Mouse (Mus musculus) intestine, embryonic 15.5 days (tissue): ENCODE measurements around the gene Pim2. TPM values are rescaled to one million over a fixed set of nuclear protein-coding genes. Genes with fewer than 3 reads are reported as not detected.

Experiments used
- ATAC-seq: fragments of 200-750 bp; cut with Nextera tagmentation; 2 replicates; pipeline ENCODE4 v1.8.0; 2017; ENCODE audit warnings: moderate TSS enrichment, moderate library complexity
- H3K27ac ChIP-seq: fragments of 300-500 bp; sonication (generic); 2 replicates; pipeline ENCODE4 v1.5.1; 2015; ENCODE audit warnings: mild to moderate bottlenecking, inconsistent platforms
- H3K27me3 ChIP-seq: fragments of 300-500 bp; sonication (generic); replicated peaks from 2 replicates; pipeline ENCODE4 v1.6.1; 2015; ENCODE audit warnings: inconsistent platforms
- H3K36me3 ChIP-seq: fragments of 300-500 bp; sonication (generic); 2 replicates; pipeline ENCODE4 v1.6.1; 2015; ENCODE audit warnings: inconsistent platforms
- H3K4me1 ChIP-seq: fragments of 300-500 bp; sonication (generic); replicated peaks from 2 replicates; pipeline ENCODE4 v1.6.1; 2015; ENCODE audit warnings: inconsistent platforms
- H3K4me2 ChIP-seq: fragments of 300-500 bp; sonication (generic); replicated peaks from 2 replicates; pipeline ENCODE4 v1.6.1; 2015; ENCODE audit warnings: mild to moderate bottlenecking, inconsistent platforms
- H3K4me3 ChIP-seq: fragments of 300-500 bp; sonication (generic); replicated peaks from 2 replicates; pipeline ENCODE4 v1.5.1; 2015; ENCODE audit warnings: inconsistent platforms
- H3K9ac ChIP-seq: fragments of 300-500 bp; sonication (generic); 2 replicates; pipeline ENCODE4 v1.6.1; 2015; ENCODE audit warnings: inconsistent platforms
- H3K9me3 ChIP-seq: fragments of 300-500 bp; sonication (generic); 2 replicates; pipeline ENCODE4 v1.6.1; 2016; ENCODE audit warnings: inconsistent platforms
- WGBS: fragments of 180-500 bp; shearing (Covaris S2); methylation state at CpG from one replicate; pipeline ENCODE4 v1.1.7; 2015; 5-methylcytosine and 5-hydroxymethylcytosine counted together
- polyA plus RNA-seq: library from polyadenylated mRNA; unstranded; fragments of >200 nt; fragmentation: Nextera tagmentation; extraction: Ambion mirVana; gene quantifications from 2 replicates; pipeline ENCODE4 v1.2.1, GENCODE M21; 2015

Pim2 gene
- polyA plus RNA-seq: 11.3 and 12.6 TPM in 2 replicates

DNA sequence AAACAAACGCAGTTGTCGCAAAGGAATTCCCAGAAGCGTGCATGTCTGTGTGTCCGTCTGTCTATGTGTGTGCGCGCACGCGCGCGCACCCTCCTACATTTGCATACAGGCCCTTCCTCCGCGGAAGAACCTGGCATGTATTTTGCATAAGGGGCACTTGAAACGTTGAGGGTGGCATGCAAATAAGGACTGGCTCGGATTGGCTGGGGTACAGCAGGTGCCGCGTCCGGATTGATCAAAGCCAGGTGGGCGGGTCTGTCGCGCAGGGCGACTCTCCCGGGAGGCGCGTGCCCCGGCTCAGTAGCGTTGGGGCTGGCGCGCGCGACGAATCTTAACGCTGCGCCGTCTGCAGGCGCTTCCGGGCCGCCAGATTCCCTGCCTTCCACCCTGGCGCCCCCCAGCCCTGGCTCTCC, at the start of gene Pim2:
TSS of gene Pim2 (plus strand) at position 256 of the 413 bp plus-strand sequence.
- Histone ChIP-seq H3K27me3 (no peaks in the 10 kb centered on the region), H3K9ac (peak within 1 kb of the TSS; percentile 54), H3K4me2 (peak within 1 kb of the TSS; percentile 85), H3K4me1 (no peaks in the 10 kb centered on the region), H3K4me3 (peak within 1 kb of the TSS; percentile 45), H3K9me3 (no peaks in the 10 kb centered on the region), H3K36me3 (no peaks in the 10 kb centered on the region), H3K27ac (no peak within 1 kb of the TSS)
- ATAC-seq: peak; percentile 95
- WGBS: 8% methylated on average over 36 of the region's 38 CpGs

DNA sequence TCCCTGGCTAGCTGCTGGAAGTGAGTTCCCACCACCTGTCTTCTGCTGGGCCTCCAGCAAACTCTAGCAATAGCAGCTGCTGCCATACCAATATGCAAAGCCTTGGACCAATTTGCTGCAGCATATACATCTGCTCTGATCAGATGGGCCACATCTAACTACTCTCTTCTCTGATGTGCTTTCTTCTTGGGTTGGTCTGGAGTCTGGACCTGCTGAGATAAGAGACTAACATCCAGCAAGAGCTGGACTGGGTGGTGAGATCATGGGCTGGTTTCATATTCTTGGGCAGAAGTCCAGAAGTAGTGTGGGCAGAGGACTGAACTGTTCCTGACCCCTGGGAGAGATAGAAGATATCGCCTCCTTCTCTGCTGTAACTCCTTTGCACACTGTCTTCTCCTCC, 40.9 kb upstream of the Pim2 start:
- H3K4me3 ChIP-seq: no peak overlapping the region
- 95% methylated on average over 1 of the region's 1 CpGs for WGBS
- no peak for ATAC-seq
- no peak overlapping the region for H3K27ac ChIP-seq
- no peaks in the 10 kb centered on the region for H3K4me1 ChIP-seq
- no peaks in the 10 kb centered on the region for H3K27me3 ChIP-seq
- no peaks in the 10 kb centered on the region for H3K9me3 ChIP-seq
- no peaks in the 10 kb centered on the region for H3K36me3 ChIP-seq
- H3K4me2 ChIP-seq: no peak overlapping the region
- no peak overlapping the region for H3K9ac ChIP-seq

DNA sequence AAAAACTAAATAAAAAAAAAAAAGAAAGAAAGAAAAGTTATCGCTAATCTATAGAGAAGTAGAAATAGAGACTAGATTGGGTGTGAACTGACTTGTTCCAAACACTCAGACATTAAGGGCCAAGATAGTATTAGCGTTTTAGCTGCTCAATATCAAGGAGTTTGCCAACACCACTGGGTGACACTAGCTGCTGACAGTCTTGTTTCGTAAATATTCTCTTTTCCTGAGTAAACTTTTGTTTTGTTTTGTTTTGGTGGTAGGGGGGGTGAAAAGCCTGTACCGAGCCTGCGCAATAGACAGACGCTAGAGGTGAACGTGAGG, 37.3 kb upstream of the Pim2 start:
- peak overlapping the region; percentile 47 for H3K4me2 ChIP-seq
- no peaks in the 10 kb centered on the region for H3K27me3 ChIP-seq
- no peaks in the 10 kb centered on the region for H3K4me1 ChIP-seq
- H3K4me3 ChIP-seq: peak overlapping the region; percentile 67
- 21% methylated on average over 7 of the region's 7 CpGs for WGBS
- ATAC-seq: no peak
- no peaks in the 10 kb centered on the region for H3K9me3 ChIP-seq
- H3K9ac ChIP-seq: no peak overlapping the region
- peak overlapping the region; percentile 54; the same call in 1 of the 2 replicates for H3K27ac ChIP-seq
- no peaks in the 10 kb centered on the region for H3K36me3 ChIP-seq

DNA sequence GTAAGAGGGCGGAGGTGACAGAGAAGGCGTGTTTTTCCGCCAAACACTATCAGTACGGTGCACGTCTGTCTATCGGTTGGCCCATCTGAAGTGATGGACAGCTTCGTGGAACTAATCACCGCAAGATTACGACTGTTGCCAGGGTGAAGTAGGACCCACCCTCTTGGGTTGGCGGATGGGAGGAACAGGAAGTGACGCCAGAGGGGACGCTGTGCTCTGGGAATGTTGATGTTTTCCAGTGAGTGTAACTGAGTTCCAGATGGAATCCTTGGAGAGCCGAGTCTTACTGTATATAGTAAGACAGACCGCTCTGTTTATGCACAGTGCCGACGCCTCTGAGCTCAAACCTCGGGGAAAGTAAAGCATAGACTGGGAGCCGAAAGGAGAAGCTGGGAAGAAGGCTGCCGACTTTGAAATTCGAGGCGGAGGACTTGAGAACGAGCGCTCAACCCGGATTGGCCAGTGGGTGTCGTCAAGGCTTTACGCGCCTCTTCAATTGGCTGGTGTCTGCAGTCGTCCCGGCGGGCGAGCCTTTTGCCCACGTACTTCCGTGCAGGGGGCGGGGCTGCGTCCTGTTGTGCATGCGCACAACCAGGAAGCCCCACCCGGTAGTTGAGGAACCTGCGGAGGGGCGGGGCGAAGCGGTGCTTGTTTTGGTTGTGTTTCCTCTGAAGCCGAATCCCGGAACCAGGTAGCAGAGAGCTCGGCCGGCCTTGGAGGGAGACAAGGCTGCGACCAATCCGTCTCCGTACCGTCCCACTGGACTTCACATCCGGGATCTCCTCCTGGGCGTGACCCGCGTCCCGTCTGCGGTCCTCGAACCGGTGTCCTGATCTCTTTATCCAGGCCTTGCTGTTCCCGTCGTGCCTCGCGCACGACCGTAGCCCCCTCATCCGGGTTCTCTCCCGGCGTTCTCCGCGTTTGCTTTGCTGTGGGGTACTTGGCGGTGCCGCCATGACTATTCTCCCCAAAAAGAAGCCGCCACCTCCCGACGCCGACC, 36.6 kb upstream of the Pim2 start, which contains the start of gene Otud5:
TSS of gene Otud5 (plus strand) at position 202 of the 1,000 bp plus-strand sequence.
- Histone ChIP-seq H3K9ac (peak within 1 kb of the TSS; percentile 71), H3K36me3 (no peaks in the 10 kb centered on the region), H3K9me3 (no peaks in the 10 kb centered on the region), H3K27me3 (no peaks in the 10 kb centered on the region), H3K27ac (peak within 1 kb of the TSS; percentile 90), H3K4me3 (peak within 1 kb of the TSS; percentile 67), H3K4me1 (no peaks in the 10 kb centered on the region), H3K4me2 (peak within 1 kb of the TSS; percentile 62)
- ATAC-seq: peak; percentile 98
- 17% methylated on average over 74 of the region's 74 CpGs for WGBS

DNA sequence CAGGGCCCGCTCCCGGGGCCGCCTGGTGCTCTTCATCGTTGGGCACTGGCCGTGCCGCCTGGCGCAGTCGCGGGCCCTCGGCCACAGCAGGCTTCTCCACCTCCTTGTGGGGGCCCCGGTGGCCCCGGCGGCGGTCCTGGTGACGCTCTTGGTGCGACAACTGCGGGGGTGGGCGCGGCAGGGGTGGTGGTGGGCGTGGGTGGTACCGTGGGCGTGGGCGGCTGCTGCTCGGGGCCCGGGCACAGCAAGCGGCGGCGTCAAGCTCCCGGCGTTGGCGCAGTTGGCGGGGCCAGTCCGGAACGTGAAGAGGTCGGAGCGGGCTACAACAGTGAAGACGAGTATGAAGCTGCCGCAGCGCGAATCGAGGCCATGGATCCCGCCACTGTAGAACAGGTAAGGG, 35.7 kb upstream of the Pim2 start:
- peak overlapping the region; percentile 71 for H3K9ac ChIP-seq
- no peaks in the 10 kb centered on the region for H3K4me1 ChIP-seq
- H3K4me2 ChIP-seq: peak overlapping the region; percentile 62
- no peaks in the 10 kb centered on the region for H3K9me3 ChIP-seq
- H3K4me3 ChIP-seq: peak overlapping the region; percentile 67
- no peak for ATAC-seq
- 16% methylated on average over 41 of the region's 42 CpGs for WGBS
- no peaks in the 10 kb centered on the region for H3K36me3 ChIP-seq
- peak overlapping the region; percentile 88 for H3K27ac ChIP-seq
- H3K27me3 ChIP-seq: no peaks in the 10 kb centered on the region

DNA sequence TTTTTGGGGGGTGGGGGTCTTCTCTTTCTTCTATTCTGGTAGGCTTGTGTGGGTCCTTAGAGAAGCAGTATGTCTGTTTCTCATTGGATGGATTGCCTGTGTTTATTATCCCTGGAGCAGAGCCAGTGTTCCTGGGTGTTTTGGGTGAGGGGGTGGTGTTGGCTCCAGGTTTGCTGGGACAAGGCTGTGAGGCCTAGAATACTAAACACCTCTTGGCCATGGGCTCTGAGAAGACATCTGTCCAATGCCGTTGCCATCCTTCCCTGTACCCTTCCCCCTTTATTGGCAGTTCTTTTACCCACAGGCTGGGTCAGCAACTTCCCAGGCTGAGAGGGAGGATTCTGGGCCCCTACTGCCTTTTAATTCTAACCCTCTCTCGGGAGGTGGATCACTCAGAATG, 30.2 kb upstream of the Pim2 start:
- H3K36me3 ChIP-seq: no peaks in the 10 kb centered on the region
- 78% methylated on average over 2 of the region's 2 CpGs for WGBS
- H3K4me3 ChIP-seq: no peak overlapping the region
- no peak for ATAC-seq
- H3K9ac ChIP-seq: no peak overlapping the region
- no peaks in the 10 kb centered on the region for H3K27me3 ChIP-seq
- no peak overlapping the region for H3K27ac ChIP-seq
- H3K4me1 ChIP-seq: no peaks in the 10 kb centered on the region
- H3K4me2 ChIP-seq: no peak overlapping the region
- H3K9me3 ChIP-seq: no peaks in the 10 kb centered on the region

DNA sequence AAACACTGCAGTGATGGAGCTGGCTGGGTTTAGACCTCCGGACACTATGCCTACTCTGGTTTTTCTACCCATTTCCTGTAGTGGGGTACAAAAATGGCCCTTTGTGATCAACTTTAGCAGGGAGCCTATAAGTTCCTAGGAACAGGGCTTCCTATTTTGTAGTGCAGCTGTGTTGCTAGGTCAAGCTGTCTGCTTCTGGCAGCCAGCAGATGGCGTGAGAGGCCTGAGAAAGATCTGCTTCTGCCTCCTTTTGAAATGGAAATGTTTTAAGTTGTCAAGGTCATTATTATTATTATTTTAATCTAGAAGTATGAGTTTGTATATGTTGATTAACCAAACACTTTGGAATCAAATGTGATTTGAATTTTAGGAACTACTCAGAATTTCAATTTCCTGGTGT, 23.5 kb upstream of the Pim2 start:
- Histone ChIP-seq H3K4me2 (no peak overlapping the region), H3K9me3 (no peaks in the 10 kb centered on the region), H3K9ac (no peak overlapping the region), H3K4me1 (no peaks in the 10 kb centered on the region), H3K27me3 (no peaks in the 10 kb centered on the region), H3K27ac (no peak overlapping the region), H3K4me3 (no peak overlapping the region), H3K36me3 (no peaks in the 10 kb centered on the region)
- ATAC-seq: no peak
- 42% methylated on average over 2 of the region's 2 CpGs for WGBS

DNA sequence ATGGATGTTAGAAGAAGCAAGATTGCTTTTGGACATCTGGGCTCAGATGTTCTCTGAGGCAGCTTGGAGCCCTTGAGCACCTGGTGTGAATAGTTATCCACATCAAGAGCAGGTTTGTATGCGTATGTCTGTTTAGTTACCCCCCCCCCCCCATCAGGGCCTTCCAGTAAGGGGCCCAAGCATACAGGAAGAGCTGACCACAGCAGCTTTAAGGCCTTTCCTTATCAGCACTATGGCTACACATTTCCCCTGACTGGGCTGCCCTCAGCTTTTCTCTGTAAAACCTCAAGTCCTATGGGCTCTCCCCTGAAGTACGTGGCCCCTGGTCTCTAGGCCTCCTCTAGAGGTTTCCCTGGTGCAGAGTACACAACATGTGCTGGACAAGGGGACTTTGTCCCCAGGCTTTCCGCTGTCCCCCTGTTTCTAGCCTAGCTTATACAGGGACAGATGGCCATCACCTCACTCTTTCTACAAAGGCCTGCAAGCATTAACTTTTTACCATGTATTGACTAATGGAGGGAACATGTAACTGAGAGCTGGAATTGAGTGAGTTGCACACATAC, 18.8 kb upstream of the Pim2 start:
- H3K4me3 ChIP-seq: no peak overlapping the region
- H3K9ac ChIP-seq: no peak overlapping the region
- no peaks in the 10 kb centered on the region for H3K9me3 ChIP-seq
- 0 out of 2 replicates have a peak, but pooled peaks have one; percentile 23 for ATAC-seq
- H3K36me3 ChIP-seq: no peaks in the 10 kb centered on the region
- no peak overlapping the region for H3K4me2 ChIP-seq
- H3K27ac ChIP-seq: no peak overlapping the region
- 73% methylated on average over 3 of the region's 3 CpGs for WGBS
- H3K27me3 ChIP-seq: no peaks in the 10 kb centered on the region
- no peaks in the 10 kb centered on the region for H3K4me1 ChIP-seq

DNA sequence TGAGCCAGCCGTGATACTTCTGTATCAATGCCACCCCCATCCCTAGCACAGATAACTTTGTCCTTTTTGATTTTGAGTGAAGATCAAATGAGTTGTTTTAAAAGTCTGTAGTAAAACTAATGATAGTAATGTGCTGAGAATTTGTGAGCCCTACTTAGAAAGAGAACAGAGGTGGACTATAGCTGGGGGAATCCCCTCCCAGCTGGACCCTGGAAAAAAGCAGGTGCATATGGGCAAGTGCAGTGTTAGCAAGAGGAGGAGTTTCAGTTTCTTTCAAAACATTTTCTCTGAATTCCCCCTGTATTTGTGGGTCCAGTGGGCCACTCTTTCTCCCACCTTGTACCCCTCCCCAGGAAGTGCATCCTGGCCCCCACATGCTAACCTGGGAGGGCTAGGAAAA, 14.9 kb upstream of the Pim2 start:
- no peaks in the 10 kb centered on the region for H3K9me3 ChIP-seq
- H3K36me3 ChIP-seq: no peaks in the 10 kb centered on the region
- no peaks in the 10 kb centered on the region for H3K27me3 ChIP-seq
- WGBS: 87% methylated on average over 1 of the region's 1 CpGs
- no peak for ATAC-seq
- H3K9ac ChIP-seq: no peak overlapping the region
- H3K4me3 ChIP-seq: no peak overlapping the region
- H3K27ac ChIP-seq: no peak overlapping the region
- H3K4me2 ChIP-seq: no peak overlapping the region
- no peaks in the 10 kb centered on the region for H3K4me1 ChIP-seq

DNA sequence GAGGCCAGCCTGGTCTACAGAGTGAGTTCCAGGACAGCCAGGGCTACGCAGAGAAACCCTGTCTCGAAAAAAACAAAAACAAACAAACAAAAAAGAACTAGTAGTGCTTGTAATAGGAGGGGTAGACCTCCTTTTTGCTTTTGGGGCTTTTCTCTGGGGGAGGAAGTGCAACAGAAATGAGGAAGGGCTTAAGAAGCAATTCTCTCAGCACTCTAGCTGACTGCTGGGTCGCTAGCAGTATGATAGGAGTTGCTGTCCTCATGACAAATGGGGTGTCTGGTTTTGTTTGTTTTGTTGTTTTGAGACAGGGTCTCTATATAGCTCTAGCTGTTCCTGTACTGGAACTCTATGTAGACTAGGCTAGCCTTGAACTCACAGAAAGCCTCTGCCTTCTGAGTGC, 13.5 kb upstream of the Pim2 start:
- H3K27me3 ChIP-seq: no peaks in the 10 kb centered on the region
- 71% methylated on average over 3 of the region's 3 CpGs for WGBS
- H3K4me2 ChIP-seq: no peak overlapping the region
- no peak overlapping the region for H3K4me3 ChIP-seq
- H3K9ac ChIP-seq: no peak overlapping the region
- no peaks in the 10 kb centered on the region for H3K36me3 ChIP-seq
- H3K9me3 ChIP-seq: no peaks in the 10 kb centered on the region
- H3K4me1 ChIP-seq: no peaks in the 10 kb centered on the region
- no peak overlapping the region for H3K27ac ChIP-seq
- ATAC-seq: no peak

DNA sequence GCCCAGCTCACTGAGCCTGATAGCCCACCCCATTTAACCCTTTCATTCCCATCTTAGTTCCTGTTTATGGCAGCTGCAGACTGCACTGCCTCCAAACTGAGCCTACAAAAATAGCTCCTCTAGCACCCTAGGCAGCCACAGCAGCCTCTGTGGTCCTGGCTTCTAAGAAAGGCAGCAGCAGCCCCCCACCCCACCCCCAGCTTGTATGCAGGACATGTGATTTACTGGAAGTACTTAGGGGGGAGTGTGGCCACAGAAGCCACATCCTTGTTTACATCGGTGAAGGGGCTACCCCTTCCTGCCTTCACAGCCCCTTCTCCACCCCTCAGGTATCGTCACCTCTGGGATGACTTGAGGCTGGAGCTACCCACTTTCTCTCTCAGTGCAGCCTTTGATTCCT, 12.7 kb upstream of the Pim2 start:
- WGBS: 58% methylated on average over 2 of the region's 2 CpGs
- Histone ChIP-seq H3K9ac (no peak overlapping the region), H3K27me3 (no peaks in the 10 kb centered on the region), H3K4me3 (no peak overlapping the region), H3K9me3 (no peaks in the 10 kb centered on the region), H3K4me2 (no peak overlapping the region), H3K27ac (no peak overlapping the region), H3K36me3 (no peaks in the 10 kb centered on the region), H3K4me1 (no peaks in the 10 kb centered on the region)
- no peak for ATAC-seq

DNA sequence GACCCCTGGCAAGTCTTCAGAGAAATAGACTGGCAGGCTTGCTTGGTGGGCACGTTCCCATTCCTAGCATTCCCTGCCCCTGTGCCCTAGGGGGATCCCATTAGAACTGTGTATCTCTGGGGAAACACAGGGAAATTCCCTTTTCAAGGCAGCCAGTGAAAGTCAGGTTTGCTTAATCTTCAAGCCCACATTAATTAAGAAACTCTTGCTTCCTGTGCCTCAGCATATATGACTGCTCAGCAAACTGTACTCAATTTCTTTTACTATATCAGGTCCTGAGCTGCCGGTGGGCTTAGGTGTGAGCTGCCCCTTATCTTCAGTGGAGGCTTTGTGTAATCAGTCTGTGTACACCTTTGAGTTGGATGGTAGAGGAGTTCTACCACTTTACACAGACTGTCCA, 12.3 kb upstream of the Pim2 start:
- no peaks in the 10 kb centered on the region for H3K9me3 ChIP-seq
- WGBS: 66% methylated on average over 2 of the region's 2 CpGs
- no peaks in the 10 kb centered on the region for H3K27me3 ChIP-seq
- no peak overlapping the region for H3K9ac ChIP-seq
- no peak overlapping the region for H3K4me3 ChIP-seq
- H3K27ac ChIP-seq: no peak overlapping the region
- no peak overlapping the region for H3K4me2 ChIP-seq
- H3K36me3 ChIP-seq: no peaks in the 10 kb centered on the region
- no peak for ATAC-seq
- no peaks in the 10 kb centered on the region for H3K4me1 ChIP-seq
